Mouse (Mus musculus) midbrain, embryonic 10.5 days (tissue): ENCODE measurements around the gene Rbms2. TPM values are rescaled to one million over a fixed set of nuclear protein-coding genes. Genes with fewer than 3 reads are reported as not detected.

Experiments used
- DNase-seq: peaks from one replicate; pipeline ENCODE4 v3.0.0-alpha.2; 2017; ENCODE audit warnings: low spot score
- H3K27ac ChIP-seq: fragments of 300-500 bp; sonication (generic); replicated peaks from 2 replicates; pipeline ENCODE4 v1.5.1; 2016; ENCODE audit warnings: mild to moderate bottlenecking
- H3K27me3 ChIP-seq: fragments of 300-500 bp; sonication (generic); 2 replicates; pipeline ENCODE4 v1.6.1; 2016; ENCODE audit warnings: low read depth, mild to moderate bottlenecking; ENCODE audit not compliant: poor library complexity, severe bottlenecking
- H3K36me3 ChIP-seq: fragments of 300-500 bp; sonication (generic); 2 replicates; pipeline ENCODE4 v1.6.1; 2016; ENCODE audit warnings: mild to moderate bottlenecking, moderate library complexity
- H3K4me1 ChIP-seq: fragments of 300-500 bp; sonication (generic); 2 replicates; pipeline ENCODE4 v1.6.1; 2016
- H3K4me3 ChIP-seq: fragments of 300-500 bp; sonication (generic); 2 replicates; pipeline ENCODE4 v1.5.1; 2016; ENCODE audit warnings: mild to moderate bottlenecking, moderate library complexity
- H3K9me3 ChIP-seq: fragments of 300-500 bp; sonication (generic); replicated peaks from 2 replicates; pipeline ENCODE4 v1.6.1; 2016; ENCODE audit warnings: mild to moderate bottlenecking
- WGBS: fragments of 180-500 bp; shearing (Covaris S2); methylation state at CpG from one replicate; pipeline ENCODE4 v1.1.7; 2016; 5-methylcytosine and 5-hydroxymethylcytosine counted together
- polyA plus RNA-seq: library from polyadenylated mRNA; unstranded; fragments of >200 nt; fragmentation: Nextera tagmentation; extraction: Ambion mirVana; gene quantifications from 2 replicates; pipeline ENCODE4 v1.2.1, GENCODE M21; 2016

The Rbms2 gene
- polyA plus RNA-seq, 1 experiment from 2014 or later: 24.3 TPM

DNA sequence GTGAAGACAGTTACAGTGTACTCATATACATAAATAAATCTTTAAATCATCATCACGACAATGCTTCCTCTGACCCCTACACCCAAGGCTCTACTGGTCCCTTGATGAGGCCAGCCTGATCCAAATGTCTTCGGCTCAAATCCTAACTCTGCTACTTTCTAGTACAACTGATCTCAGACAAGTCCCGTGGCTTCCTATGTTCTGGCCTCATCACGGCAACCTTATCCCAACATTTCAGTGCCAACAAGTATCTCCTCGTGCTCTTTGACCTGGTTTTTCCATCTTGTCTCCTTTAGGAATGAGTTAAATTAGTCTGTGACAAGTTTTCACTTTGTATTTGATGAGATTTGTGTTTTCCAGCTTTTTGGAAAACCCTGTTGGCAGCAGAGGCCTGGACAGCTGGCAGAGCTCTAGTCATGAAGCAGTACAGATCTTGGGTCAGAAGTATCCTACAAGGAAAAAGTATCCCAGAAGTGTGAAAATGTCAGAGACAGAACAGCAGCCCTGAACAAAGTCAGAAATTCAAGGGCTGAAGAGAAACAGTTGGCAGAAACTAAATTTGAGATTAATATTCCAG, 31.2 kb downstream of the Rbms2 start:
- peak overlapping the region; percentile 76 for H3K27ac ChIP-seq
- DNase-seq: no peak
- H3K4me1 ChIP-seq: peaks cover 13% of the 10 kb centered on the region
- no peak overlapping the region for H3K4me3 ChIP-seq
- H3K27me3 ChIP-seq: no peaks in the 10 kb centered on the region
- peaks cover 44% of the 10 kb centered on the region for H3K36me3 ChIP-seq
- 89% methylated on average over 5 of the region's 5 CpGs for WGBS
- H3K9me3 ChIP-seq: no peaks in the 10 kb centered on the region

DNA sequence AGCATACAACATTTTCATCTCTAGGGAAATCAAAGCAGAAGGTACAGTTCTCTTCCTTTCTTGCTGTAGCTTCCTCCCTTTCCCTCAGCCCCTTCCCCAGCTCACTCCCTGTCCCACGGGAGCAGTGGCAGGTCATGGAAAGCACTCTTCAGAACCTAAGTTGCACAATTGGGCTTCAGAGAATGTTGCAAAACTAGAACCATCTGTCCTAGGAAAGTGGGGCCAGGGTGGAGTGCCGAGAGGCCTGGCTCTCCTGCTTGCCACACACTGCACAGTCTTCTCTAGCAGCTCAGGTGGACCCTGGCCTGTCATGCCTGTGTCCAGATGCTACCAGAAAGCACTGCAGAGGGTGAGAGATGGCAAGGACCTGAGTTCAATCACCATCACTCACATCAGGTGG, 35.1 kb downstream of the Rbms2 start:
- WGBS: 85% methylated on average over 2 of the region's 2 CpGs

DNA sequence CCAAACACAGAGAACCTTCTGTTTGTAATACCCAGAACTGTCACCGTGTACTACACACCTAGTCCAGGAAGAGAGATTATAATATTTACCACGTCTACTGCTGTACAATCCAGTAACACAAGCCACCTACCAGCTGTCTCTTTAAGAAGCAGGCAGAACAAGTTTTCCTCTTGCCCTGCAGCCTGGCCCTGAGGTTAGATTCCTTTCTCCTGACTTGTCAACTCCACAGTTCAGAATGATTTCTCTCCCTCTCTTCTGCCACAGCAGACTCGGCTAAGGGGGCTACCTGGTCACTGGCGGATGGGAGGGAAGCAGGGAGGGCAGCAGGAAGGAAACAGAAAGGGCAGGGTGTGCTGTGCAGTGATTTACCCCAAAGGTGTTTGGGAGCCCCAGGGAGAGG, 36.4 kb downstream of the Rbms2 start:
- no peak for DNase-seq
- no peaks in the 10 kb centered on the region for H3K9me3 ChIP-seq
- no peak overlapping the region for H3K27ac ChIP-seq
- no peaks in the 10 kb centered on the region for H3K27me3 ChIP-seq
- no peaks in the 10 kb centered on the region for H3K4me1 ChIP-seq
- no peak overlapping the region for H3K4me3 ChIP-seq
- WGBS: 86% methylated on average over 4 of the region's 4 CpGs
- H3K36me3 ChIP-seq: peaks cover 77% of the 10 kb centered on the region

More for the DNA sequence above, 35.1 kb downstream of the Rbms2 start:
- Histone ChIP-seq H3K9me3 (no peaks in the 10 kb centered on the region), H3K27ac (no peak overlapping the region), H3K4me1 (peaks cover 12% of the 10 kb centered on the region), H3K27me3 (no peaks in the 10 kb centered on the region), H3K4me3 (no peak overlapping the region), H3K36me3 (peaks cover 68% of the 10 kb centered on the region)
- no peak for DNase-seq

DNA sequence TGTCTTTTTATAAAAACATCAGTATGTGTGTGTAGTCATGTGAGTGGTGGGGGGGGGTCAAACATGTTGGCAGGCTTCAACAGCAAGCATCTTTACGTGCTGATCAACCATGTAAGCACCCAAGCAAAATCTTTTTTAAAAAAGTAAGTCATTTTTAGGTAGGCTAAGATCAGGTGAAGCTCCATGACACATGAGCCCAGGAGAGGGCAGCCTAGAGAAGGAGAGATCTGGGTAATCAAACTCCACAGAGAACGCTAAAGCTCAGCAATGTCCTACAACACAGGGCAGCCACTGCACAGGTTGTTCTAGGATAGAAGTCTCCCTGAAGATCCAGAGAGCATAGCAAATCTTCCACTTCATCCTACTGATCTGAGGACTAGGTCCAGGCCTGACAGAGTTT, 37.9 kb downstream of the Rbms2 start:
- Histone ChIP-seq H3K4me1 (no peaks in the 10 kb centered on the region), H3K9me3 (no peaks in the 10 kb centered on the region), H3K36me3 (peaks cover 84% of the 10 kb centered on the region), H3K27ac (no peak overlapping the region), H3K4me3 (no peak overlapping the region), H3K27me3 (no peaks in the 10 kb centered on the region)
- DNase-seq: no peak
- 75% methylated on average over 2 of the region's 2 CpGs for WGBS

DNA sequence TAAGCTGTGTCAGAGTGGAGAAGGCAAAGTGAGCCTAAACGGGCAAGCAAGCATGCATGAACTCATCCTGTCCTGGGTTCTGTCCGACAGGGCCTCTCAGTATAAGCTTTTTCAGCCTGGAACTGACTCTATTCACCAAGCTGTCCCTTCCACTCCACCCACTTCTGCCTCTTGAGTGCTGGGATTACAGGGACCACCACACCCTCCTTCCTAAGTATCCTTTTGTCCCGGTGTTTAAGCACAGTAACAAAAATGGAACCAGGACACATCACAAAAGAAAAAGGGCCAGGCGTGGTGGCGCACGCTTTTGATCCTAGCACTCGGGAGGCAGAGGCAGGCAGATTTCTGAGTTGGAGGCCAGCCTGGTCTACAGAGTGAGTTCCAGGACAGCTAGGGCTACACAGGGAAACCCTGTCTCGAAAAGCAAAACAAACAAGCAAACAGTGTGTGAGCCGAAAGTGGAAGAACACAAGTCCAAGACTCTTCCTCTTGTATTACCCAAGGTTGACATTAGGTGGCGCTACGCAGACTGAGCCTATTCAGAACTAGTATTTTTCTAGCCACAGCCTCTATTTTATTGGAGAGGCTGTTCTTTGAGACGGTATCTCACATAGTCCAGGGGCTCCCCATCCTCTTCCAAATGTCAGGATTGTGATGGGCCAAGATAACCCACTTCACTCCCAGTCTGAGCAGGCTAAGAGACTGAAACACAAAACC, 39.7 kb downstream of the Rbms2 start:
- DNase-seq: no peak
- Histone ChIP-seq H3K27ac (no peak overlapping the region), H3K9me3 (no peaks in the 10 kb centered on the region), H3K4me1 (no peaks in the 10 kb centered on the region), H3K36me3 (peaks cover 77% of the 10 kb centered on the region), H3K27me3 (no peaks in the 10 kb centered on the region), H3K4me3 (no peak overlapping the region)
- WGBS: 73% methylated on average over 12 of the region's 12 CpGs

DNA sequence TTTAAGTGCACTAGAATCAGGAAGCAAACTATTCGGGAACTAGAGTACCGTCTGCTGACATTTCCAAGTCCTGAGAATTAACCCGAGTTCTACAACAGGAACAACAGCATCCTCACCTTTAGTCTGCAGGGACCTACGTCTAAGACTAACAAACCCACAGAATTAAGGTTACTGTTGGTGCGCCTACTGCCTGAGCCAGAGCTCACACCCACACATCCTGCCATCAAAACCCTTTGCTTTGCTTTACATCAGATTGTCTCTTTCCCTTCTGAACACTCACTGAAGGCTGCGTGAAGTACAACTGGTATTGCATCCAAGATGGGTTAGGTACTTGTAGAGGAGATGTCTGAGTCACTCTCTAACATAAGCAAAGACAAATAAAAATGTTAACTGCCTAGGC, 44.7 kb downstream of the Rbms2 start:
- Histone ChIP-seq H3K36me3 (peaks cover 79% of the 10 kb centered on the region), H3K4me3 (no peak overlapping the region), H3K27me3 (no peaks in the 10 kb centered on the region), H3K27ac (no peak overlapping the region), H3K4me1 (peaks cover 8% of the 10 kb centered on the region), H3K9me3 (no peaks in the 10 kb centered on the region)
- DNase-seq: no peak
- 96% methylated on average over 6 of the region's 6 CpGs for WGBS

DNA sequence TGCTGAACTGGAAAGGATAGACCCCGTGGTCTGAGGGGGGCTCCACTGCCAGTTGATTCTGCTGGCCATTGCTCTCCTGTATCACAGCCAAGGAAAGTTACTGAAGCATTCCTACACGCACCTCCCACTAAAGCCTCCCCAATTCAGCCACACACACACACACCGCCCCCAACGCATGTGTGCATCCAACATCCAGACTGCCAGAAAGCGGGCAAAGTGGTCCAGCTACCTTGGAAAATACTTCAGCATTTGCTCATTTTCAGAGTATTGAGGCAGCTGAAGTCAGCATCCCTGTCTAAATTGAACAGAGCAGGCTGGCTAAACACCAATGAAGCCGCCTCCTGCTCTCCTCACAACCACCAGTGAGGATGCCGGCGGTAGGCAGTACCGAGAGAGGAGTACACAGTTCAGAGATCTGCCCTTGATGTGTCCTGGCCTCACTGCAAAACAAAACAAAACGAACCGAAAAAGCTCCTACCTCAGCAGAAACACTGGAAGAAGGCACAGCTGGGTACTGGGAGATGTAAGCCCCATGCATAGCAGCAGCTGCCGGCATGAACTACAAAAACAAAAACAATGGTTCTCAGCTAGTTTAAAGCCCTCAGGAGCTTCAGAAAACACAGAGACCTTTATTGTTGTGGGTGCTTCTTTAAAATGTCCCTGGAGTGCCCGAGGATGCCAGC, 46.3 kb downstream of the Rbms2 start:
- DNase-seq: no peak
- Histone ChIP-seq H3K4me3 (no peak overlapping the region), H3K27me3 (no peaks in the 10 kb centered on the region), H3K27ac (no peak overlapping the region), H3K36me3 (peaks cover 77% of the 10 kb centered on the region), H3K9me3 (no peaks in the 10 kb centered on the region), H3K4me1 (peaks cover 8% of the 10 kb centered on the region)
- 40% methylated on average over 13 of the region's 13 CpGs for WGBS

DNA sequence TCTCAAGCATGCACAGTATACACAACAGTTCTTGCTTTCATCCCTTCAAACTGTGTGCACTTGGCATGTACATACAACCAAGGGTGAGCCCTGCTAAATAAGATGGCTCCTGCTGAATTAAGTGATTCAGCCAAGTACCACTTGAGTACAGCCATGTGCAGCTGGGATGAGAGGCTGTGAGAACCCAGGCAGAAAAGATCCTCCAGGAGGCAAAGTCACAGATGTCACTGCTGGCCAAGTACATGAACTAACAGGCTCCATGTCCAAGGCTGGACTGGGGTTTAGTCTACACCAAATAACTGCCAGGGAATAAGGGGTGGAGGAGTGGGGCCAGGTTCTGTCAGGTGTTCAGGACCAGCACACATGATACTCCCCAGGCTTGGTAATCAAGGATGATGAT, 48.3 kb downstream of the Rbms2 start:
- Histone ChIP-seq H3K4me3 (no peak overlapping the region), H3K27me3 (no peaks in the 10 kb centered on the region), H3K36me3 (peaks cover 82% of the 10 kb centered on the region), H3K9me3 (no peaks in the 10 kb centered on the region), H3K27ac (no peak overlapping the region), H3K4me1 (peaks cover 8% of the 10 kb centered on the region)
- no peak for DNase-seq

DNA sequence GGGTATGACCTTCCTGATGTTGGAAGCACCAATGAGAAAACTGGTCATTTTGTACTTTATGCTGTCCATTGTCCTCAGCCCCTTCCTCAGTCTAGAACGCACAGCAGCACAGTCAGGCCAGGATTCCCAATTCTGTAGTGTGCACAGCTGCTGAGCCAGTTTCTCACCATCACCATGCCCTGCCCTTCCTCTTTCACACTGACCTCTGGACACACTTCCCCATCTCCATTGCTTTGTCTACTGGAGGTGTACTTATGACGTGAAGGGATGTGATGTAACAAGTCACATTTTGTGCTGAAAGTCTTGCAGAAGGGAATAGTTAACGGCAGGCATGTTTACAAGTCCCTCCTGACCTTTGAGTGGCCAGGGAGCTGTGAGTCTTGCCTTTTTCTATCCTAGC, 48.8 kb downstream of the Rbms2 start:
- Histone ChIP-seq H3K4me3 (no peak overlapping the region), H3K27me3 (no peaks in the 10 kb centered on the region), H3K36me3 (peaks cover 87% of the 10 kb centered on the region), H3K4me1 (peaks cover 8% of the 10 kb centered on the region), H3K27ac (no peak overlapping the region), H3K9me3 (no peaks in the 10 kb centered on the region)
- no peak for DNase-seq
- whole genome bisulfite sequencing: 86% methylated on average over 3 of the region's 3 CpGs

DNA sequence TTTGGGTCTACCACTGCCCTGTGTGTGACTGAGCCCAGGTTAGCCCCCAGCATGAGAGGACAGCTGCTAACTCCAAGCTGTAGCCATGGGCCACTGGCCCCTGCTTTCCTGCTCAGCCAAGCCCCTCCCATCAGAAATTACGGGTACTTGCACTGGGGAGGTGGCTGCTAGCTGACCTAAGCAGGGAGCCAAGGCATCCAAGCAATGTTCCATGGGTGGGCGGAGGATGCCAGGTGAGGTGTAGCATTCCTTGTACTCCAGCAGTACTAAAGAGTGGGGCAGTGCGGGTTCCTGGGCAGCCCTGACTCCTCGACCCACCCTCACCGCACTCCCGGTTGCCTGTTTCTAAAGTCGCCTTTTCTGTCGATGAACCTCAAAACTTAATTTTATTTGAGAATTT, 52.0 kb downstream of the Rbms2 start:
- H3K36me3 ChIP-seq: peaks cover 94% of the 10 kb centered on the region
- H3K27me3 ChIP-seq: no peaks in the 10 kb centered on the region
- H3K4me3 ChIP-seq: no peak overlapping the region
- no peak overlapping the region for H3K27ac ChIP-seq
- no peaks in the 10 kb centered on the region for H3K9me3 ChIP-seq
- no peaks in the 10 kb centered on the region for H3K4me1 ChIP-seq
- 91% methylated on average over 8 of the region's 8 CpGs for WGBS
- DNase-seq: no peak

DNA sequence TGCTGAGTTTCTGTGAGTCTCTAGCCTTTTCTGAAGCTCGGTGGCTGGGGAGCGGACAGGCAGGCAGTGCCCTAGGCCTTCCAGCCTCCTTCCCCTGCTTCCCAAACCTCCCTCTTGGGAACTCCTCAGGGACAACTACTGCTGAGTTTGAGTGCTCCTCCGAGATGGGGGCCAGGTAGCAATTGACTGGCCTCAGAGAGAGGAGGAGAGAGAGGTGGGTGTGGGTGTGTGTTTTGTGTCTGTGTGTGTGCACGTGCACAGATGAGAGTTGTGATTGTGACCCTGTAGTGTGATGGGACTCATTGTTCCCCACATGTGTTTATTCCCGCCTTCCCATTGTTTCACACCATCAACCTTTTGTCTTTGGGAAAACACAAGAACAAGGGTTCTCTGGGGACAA, 52.6 kb downstream of the Rbms2 start:
- no peak overlapping the region for H3K4me3 ChIP-seq
- 78% methylated on average over 5 of the region's 5 CpGs for WGBS
- H3K27ac ChIP-seq: 0 out of 2 replicates have a peak overlapping the region, but pooled peaks have one; percentile 38
- no peaks in the 10 kb centered on the region for H3K4me1 ChIP-seq
- peaks cover 94% of the 10 kb centered on the region for H3K36me3 ChIP-seq
- no peak for DNase-seq
- H3K9me3 ChIP-seq: no peaks in the 10 kb centered on the region
- no peaks in the 10 kb centered on the region for H3K27me3 ChIP-seq

DNA sequence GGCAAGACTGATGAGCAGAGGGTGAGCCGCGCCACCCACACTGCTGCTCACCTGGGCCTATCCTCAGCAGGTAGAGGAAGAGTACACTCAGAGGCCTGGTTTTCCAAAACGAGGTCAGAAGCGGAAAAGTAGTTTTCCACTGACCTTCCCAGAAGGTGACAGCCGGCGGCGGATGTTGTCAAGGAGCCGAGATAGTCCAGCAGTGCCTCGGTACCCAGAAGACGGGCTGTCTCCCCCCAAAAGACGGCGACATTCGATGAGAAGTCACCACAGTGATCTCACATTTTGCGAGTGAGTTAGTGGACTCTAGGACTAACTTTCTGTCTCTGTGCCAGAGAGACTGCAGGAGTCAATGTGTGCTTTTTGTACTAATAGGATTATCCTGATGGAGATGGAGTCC, 54.1 kb downstream of the Rbms2 start:
- Histone ChIP-seq H3K36me3 (peaks cover 95% of the 10 kb centered on the region), H3K27ac (no peak overlapping the region), H3K27me3 (no peaks in the 10 kb centered on the region), H3K9me3 (no peaks in the 10 kb centered on the region), H3K4me1 (no peaks in the 10 kb centered on the region), H3K4me3 (no peak overlapping the region)
- no peak for DNase-seq
- WGBS: 93% methylated on average over 14 of the region's 14 CpGs

DNA sequence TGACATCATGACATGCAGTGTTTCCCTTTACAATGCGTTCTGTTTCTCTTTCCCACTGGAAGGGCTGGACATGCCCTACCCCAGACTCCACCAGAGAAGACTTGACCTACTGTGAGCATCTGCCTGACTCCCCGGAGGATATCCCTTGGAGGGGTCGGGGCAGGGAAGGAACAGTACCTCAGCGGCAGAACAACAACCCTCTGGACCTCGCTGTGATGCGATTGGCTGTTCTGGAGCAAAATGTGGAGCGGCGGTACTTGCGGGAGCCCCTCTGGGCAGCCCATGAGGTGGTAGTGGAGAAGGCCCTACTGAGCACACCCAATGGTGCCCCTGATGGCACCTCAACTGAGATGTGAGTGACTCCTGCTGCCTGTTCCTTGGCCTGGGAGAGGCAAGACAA, 55.3 kb downstream of the Rbms2 start:
- H3K36me3 ChIP-seq: peaks cover 96% of the 10 kb centered on the region
- H3K4me3 ChIP-seq: no peak overlapping the region
- WGBS: 96% methylated on average over 9 of the region's 9 CpGs
- no peak overlapping the region for H3K27ac ChIP-seq
- H3K27me3 ChIP-seq: no peaks in the 10 kb centered on the region
- no peaks in the 10 kb centered on the region for H3K4me1 ChIP-seq
- no peaks in the 10 kb centered on the region for H3K9me3 ChIP-seq
- no peak for DNase-seq
